Mouse (Mus musculus) midbrain, embryonic 16.5 days (tissue): ENCODE results near the gene Borcs8. TPM values are rescaled to one million over a fixed set of nuclear protein-coding genes. Genes with fewer than 3 reads are reported as not detected.
A peak's percentile ranks its signal among the peaks of the same experiment; 100 is the strongest.

ENCODE experiments used
- ATAC-seq: fragments of 200-750 bp; cut with Nextera tagmentation; 2 replicates; pipeline ENCODE4 v1.8.0; 2017; ENCODE audit warnings: moderate TSS enrichment
- H3K27ac ChIP-seq: fragments of 300-500 bp; sonication (generic); 2 replicates; pipeline ENCODE4 v1.5.1; 2014; ENCODE audit warnings: mild to moderate bottlenecking, low read length, mixed read lengths
- H3K27me3 ChIP-seq: fragments of 300-500 bp; sonication (generic); 2 replicates; pipeline ENCODE4 v1.6.1; 2014; ENCODE audit warnings: low read depth, low read length, mixed read lengths; ENCODE audit not compliant: control insufficient read depth, insufficient read depth
- H3K36me3 ChIP-seq: fragments of 300-500 bp; sonication (generic); 2 replicates; pipeline ENCODE4 v1.6.1; 2014; ENCODE audit warnings: mild to moderate bottlenecking, low read length, moderate library complexity, mixed read lengths; ENCODE audit not compliant: control insufficient read depth, insufficient read depth
- H3K4me1 ChIP-seq: fragments of 300-500 bp; sonication (generic); 2 replicates; pipeline ENCODE4 v1.6.1; 2014; ENCODE audit warnings: mild to moderate bottlenecking, low read length, mixed read lengths; ENCODE audit not compliant: control insufficient read depth, insufficient read depth
- H3K4me2 ChIP-seq: fragments of 300-500 bp; sonication (generic); 2 replicates; pipeline ENCODE4 v1.6.1; 2014; ENCODE audit warnings: mild to moderate bottlenecking, low read length, mixed read lengths
- H3K4me3 ChIP-seq: fragments of 300-500 bp; sonication (generic); 2 replicates; pipeline ENCODE4 v1.5.1; 2014; ENCODE audit warnings: low read depth, mild to moderate bottlenecking, low read length, moderate library complexity, mixed read lengths
- H3K9ac ChIP-seq: fragments of 300-500 bp; sonication (generic); 2 replicates; pipeline ENCODE4 v1.6.1; 2014; ENCODE audit warnings: low read depth, low read length, mixed read lengths
- H3K9me3 ChIP-seq: fragments of 300-500 bp; sonication (generic); replicated peaks from 2 replicates; pipeline ENCODE4 v1.6.1; 2014; ENCODE audit warnings: mild to moderate bottlenecking, low read length, mixed read lengths; ENCODE audit not compliant: control insufficient read depth, poor library complexity, severe bottlenecking
- WGBS: fragments of 180-500 bp; shearing (Covaris S2); extraction: QIAGEN DNeasy Blood & Tissue Kit; methylation state at CpG from one replicate; pipeline ENCODE4 v1.1.7; 2014; 5-methylcytosine and 5-hydroxymethylcytosine counted together
- polyA plus RNA-seq: library from polyadenylated mRNA; unstranded; fragments of >200 nt; fragmentation: Nextera tagmentation; extraction: Ambion mirVana; gene quantifications from 2 replicates; pipeline ENCODE4 v1.2.1, GENCODE M21; 2015

The Borcs8 gene
- polyA plus RNA-seq, 1 experiment from 2014 or later = 55.5 TPM

- Histone ChIP-seq H3K27ac (peak overlapping the region; percentile 63; the same call in 1 of the 2 replicates), H3K4me2 (no peak overlapping the region), H3K9me3 (no peaks in the 10 kb centered on the region), H3K27me3 (no peaks in the 10 kb centered on the region), H3K36me3 (peaks cover 3% of the 10 kb centered on the region; the same call in 1 of the 2 replicates), H3K9ac (peak overlapping the region; percentile 11; the same call in 1 of the 2 replicates), H3K4me3 (no peak overlapping the region), H3K4me1 (peaks cover 10% of the 10 kb centered on the region)
- ATAC-seq = no peak
- 79% methylated on average over 3 of the region's 3 CpGs for WGBS
Observed at GRCm38 (mm10) chr8:70128435-70128834, 10.9 kb upstream of the Borcs8 start.

GRCm38 (mm10) chr8:70129309-70129952 lies 9.9 kb upstream of the Borcs8 start:
- ATAC-seq = peak; percentile 70
- 59% methylated on average over 9 of the region's 9 CpGs for WGBS

GRCm38 (mm10) chr8:70130066-70130465 lies 9.2 kb upstream of the Borcs8 start:
- peaks cover 4% of the 10 kb centered on the region for H3K36me3 ChIP-seq
- H3K9me3 ChIP-seq = no peaks in the 10 kb centered on the region
- H3K9ac ChIP-seq = no peak overlapping the region
- H3K27me3 ChIP-seq = no peaks in the 10 kb centered on the region
- 78% methylated on average over 3 of the region's 3 CpGs for WGBS
- H3K4me2 ChIP-seq = no peak overlapping the region
- H3K27ac ChIP-seq = peak overlapping the region; percentile 47; the same call in 1 of the 2 replicates
- no peak overlapping the region for H3K4me3 ChIP-seq
- peaks cover 10% of the 10 kb centered on the region for H3K4me1 ChIP-seq
- no peak for ATAC-seq

More at GRCm38 (mm10) chr8:70129309-70129952, 9.9 kb upstream of the Borcs8 start:
- no peak overlapping the region for H3K4me3 ChIP-seq
- peaks cover 10% of the 10 kb centered on the region for H3K4me1 ChIP-seq
- H3K36me3 ChIP-seq = peaks cover 3% of the 10 kb centered on the region
- no peaks in the 10 kb centered on the region for H3K9me3 ChIP-seq
- no peak overlapping the region for H3K9ac ChIP-seq
- H3K27ac ChIP-seq = peak overlapping the region; percentile 47; the same call in 1 of the 2 replicates
- no peaks in the 10 kb centered on the region for H3K27me3 ChIP-seq
- H3K4me2 ChIP-seq = no peak overlapping the region

GRCm38 (mm10) chr8:70131166-70131883 lies 8.0 kb upstream of the Borcs8 start, which contains the start of gene Nr2c2ap:
Gene Nr2c2ap, plus strand, starts transcription at chr8:70131333.
- Histone ChIP-seq H3K4me3 (peak within 1 kb of the TSS; percentile 57), H3K4me1 (peaks cover 10% of the 10 kb centered on the region), H3K36me3 (peaks cover 12% of the 10 kb centered on the region), H3K9ac (peak within 1 kb of the TSS; percentile 68), H3K4me2 (peak within 1 kb of the TSS; percentile 95), H3K9me3 (no peaks in the 10 kb centered on the region), H3K27ac (peak within 1 kb of the TSS; percentile 47; the same call in 1 of the 2 replicates), H3K27me3 (no peaks in the 10 kb centered on the region)
- ATAC-seq = peak; percentile 84
- WGBS = 1% methylated on average over 37 of the region's 37 CpGs

DNA sequence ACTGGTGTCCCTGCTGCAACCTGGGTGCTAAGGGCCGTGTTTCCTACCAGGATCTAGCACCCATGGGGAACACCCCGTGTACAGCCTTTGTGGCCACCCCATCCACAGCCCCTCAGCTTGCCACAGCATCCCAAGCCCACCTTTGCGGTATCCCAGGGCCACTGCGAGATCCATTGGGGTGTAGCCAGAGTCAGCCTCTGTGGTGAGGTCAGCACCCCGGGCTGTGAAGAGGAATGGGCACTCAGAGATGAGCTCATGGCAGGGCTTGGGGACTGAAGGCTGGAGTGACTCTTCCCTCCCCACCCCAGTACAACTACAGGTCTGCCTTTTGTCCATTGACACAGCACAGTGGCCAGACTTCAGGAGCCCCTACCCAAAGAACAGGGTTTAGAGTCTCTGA lies 5.2 kb upstream of the Borcs8 start:
- H3K9me3 ChIP-seq = no peaks in the 10 kb centered on the region
- no peak overlapping the region for H3K4me3 ChIP-seq
- ATAC-seq = no peak
- 92% methylated on average over 5 of the region's 5 CpGs for WGBS
- H3K27me3 ChIP-seq = no peaks in the 10 kb centered on the region
- H3K9ac ChIP-seq = no peak overlapping the region
- no peak overlapping the region for H3K4me2 ChIP-seq
- no peak overlapping the region for H3K27ac ChIP-seq
- peaks cover 12% of the 10 kb centered on the region for H3K36me3 ChIP-seq
- peaks cover 20% of the 10 kb centered on the region for H3K4me1 ChIP-seq

GRCm38 (mm10) chr8:70134931-70135330 lies 4.4 kb upstream of the Borcs8 start:
- H3K27me3 ChIP-seq = no peaks in the 10 kb centered on the region
- H3K4me2 ChIP-seq = no peak overlapping the region
- no peaks in the 10 kb centered on the region for H3K9me3 ChIP-seq
- no peak overlapping the region for H3K9ac ChIP-seq
- H3K27ac ChIP-seq = no peak overlapping the region
- 94% methylated on average over 9 of the region's 9 CpGs for WGBS
- H3K36me3 ChIP-seq = peaks cover 12% of the 10 kb centered on the region
- H3K4me1 ChIP-seq = peaks cover 20% of the 10 kb centered on the region
- H3K4me3 ChIP-seq = no peak overlapping the region
- ATAC-seq = no peak

- H3K4me1 ChIP-seq = peaks cover 25% of the 10 kb centered on the region
- no peaks in the 10 kb centered on the region for H3K9me3 ChIP-seq
Observed at GRCm38 (mm10) chr8:70136591-70136990, 2.7 kb upstream of the Borcs8 start.

GRCm38 (mm10) chr8:70137890-70138289 lies 1.4 kb upstream of the Borcs8 start:
- Histone ChIP-seq H3K4me2 (peak overlapping the region; percentile 67), H3K4me3 (no peak overlapping the region), H3K36me3 (peaks cover 16% of the 10 kb centered on the region), H3K9me3 (no peaks in the 10 kb centered on the region), H3K4me1 (peaks cover 21% of the 10 kb centered on the region), H3K27ac (no peak overlapping the region), H3K9ac (no peak overlapping the region), H3K27me3 (no peaks in the 10 kb centered on the region)
- no peak for ATAC-seq
- 78% methylated on average over 4 of the region's 4 CpGs for WGBS

More at GRCm38 (mm10) chr8:70136591-70136990, 2.7 kb upstream of the Borcs8 start:
- Histone ChIP-seq H3K27me3 (no peaks in the 10 kb centered on the region), H3K27ac (no peak overlapping the region), H3K9ac (no peak overlapping the region), H3K36me3 (peaks cover 12% of the 10 kb centered on the region), H3K4me2 (no peak overlapping the region), H3K4me3 (no peak overlapping the region)
- ATAC-seq = no peak
- WGBS = 98% methylated on average over 4 of the region's 4 CpGs

GRCm38 (mm10) chr8:70139981-70140380 lies 682 bp downstream of the Borcs8 start:
- H3K4me3 ChIP-seq = peak overlapping the region; percentile 67
- peak overlapping the region; percentile 93 for H3K4me2 ChIP-seq
- H3K27ac ChIP-seq = peak overlapping the region; percentile 87
- no peaks in the 10 kb centered on the region for H3K9me3 ChIP-seq
- ATAC-seq = no peak
- H3K9ac ChIP-seq = peak overlapping the region; percentile 74
- H3K27me3 ChIP-seq = no peaks in the 10 kb centered on the region
- WGBS = 13% methylated on average over 9 of the region's 9 CpGs
- H3K36me3 ChIP-seq = peaks cover 18% of the 10 kb centered on the region
- peaks cover 21% of the 10 kb centered on the region for H3K4me1 ChIP-seq
